ENCODE assay signal across 9 mouse cellular contexts in the genomic region with DNA sequence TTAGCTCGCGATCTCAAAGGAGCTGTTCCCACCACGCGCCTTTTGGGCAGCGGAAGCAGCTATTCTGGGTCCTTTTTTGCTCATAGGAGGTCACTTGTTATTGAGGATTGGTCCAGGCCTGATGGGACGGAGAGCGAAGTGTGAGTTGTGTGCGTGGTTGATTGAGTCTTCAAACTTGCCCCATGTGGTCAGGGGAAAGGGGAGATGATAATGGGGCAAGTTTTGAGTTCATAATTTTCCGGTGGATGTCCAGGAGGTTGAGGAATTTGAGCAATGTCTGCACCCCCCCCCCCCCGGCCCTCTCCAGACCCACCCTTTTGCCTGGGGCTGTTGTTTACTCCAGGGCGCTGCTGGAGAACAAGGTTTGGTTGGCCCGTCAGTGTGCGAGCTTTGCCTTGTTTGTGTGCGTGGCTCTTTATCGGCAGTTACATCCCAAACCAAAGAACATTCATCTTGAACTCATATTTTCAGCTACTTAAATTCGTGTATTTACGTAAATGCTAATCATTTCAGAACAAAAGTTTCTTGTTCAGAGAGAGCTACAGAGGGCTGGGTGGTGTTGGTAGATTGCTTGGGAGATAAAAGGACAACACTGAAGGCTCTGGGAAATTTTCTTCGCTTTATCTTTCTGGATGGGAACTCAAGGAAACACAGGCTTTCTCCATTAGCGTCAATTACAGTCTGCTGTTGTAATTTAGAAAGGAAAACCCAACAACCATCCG. TPM values are rescaled to one million over a fixed set of nuclear protein-coding genes. Genes with fewer than 3 reads are reported as not detected.
A peak's percentile ranks its signal among the peaks of the same experiment; 100 is the strongest.
DNase-seq lines count a peak whose midpoint lies in the region; ATAC-seq and TF ChIP-seq lines count a peak whose summit lies in the region.
"Had no signal": no experiment of that assay in that cellular context is flagged by ENCODE, and none has a peak within 500 bp of the region (broad histone marks: within the 10 kb centered on the region; RNA-seq: fewer than 3 reads in every experiment).

No protein-coding gene starts in this region.

- H3K9me3 ChIP-seq in heart, embryonic 14.5 days (ENCODE audit: control insufficient read depth, low read length), result no peaks in the 10 kb centered on the region
- no peaks in the 10 kb centered on the region for H3K9me3 ChIP-seq in forebrain, embryonic 15.5 days
- no peaks in the 10 kb centered on the region for H3K9me3 ChIP-seq in liver, embryonic 11.5 days (ENCODE audit: control insufficient read depth, low read length)

- H3K36me3 ChIP-seq in heart, embryonic 14.5 days (ENCODE audit: control insufficient read depth, insufficient read depth, low read length), result peaks cover 45% of the 10 kb centered on the region
- peaks cover 34% of the 10 kb centered on the region for H3K36me3 ChIP-seq in forebrain, embryonic 15.5 days
- peaks cover 36% of the 10 kb centered on the region for H3K36me3 ChIP-seq in liver, embryonic 11.5 days (ENCODE audit: control insufficient read depth, insufficient read depth, low read length)
- H3K36me3 ChIP-seq in small intestine, adult 2 months (ENCODE audit: control insufficient read depth, insufficient read depth, low read length), result peaks cover 35% of the 10 kb centered on the region

- peak overlapping the region; percentile 94 for H3K9ac ChIP-seq in heart, embryonic 14.5 days (ENCODE audit: low read length)
- peak overlapping the region; percentile 96 for H3K9ac ChIP-seq in forebrain, embryonic 15.5 days (replicated peaks)
- peak overlapping the region; percentile 99 for H3K9ac ChIP-seq in liver, embryonic 11.5 days (ENCODE audit: low read depth, low read length)

- peak overlapping the region; percentile 83 to 94 for H3K4me3 ChIP-seq in heart, embryonic 14.5 days (ENCODE audit: control insufficient read depth in 1 of 2, insufficient read depth in 1 of 2, low read depth in 1 of 2, low read length in 2 of 2)
- H3K4me3 ChIP-seq in forebrain, embryonic 15.5 days, result peak overlapping the region; percentile 80
- peak overlapping the region; percentile 97 for H3K4me3 ChIP-seq in liver, embryonic 11.5 days (ENCODE audit: low read depth, low read length)
- H3K4me3 ChIP-seq in small intestine, adult 2 months (ENCODE audit: low read depth, low read length), result peak overlapping the region; percentile 90

- ATAC-seq in heart, embryonic 14.5 days (ENCODE audit: insufficient number of reproducible peaks, insufficient read depth, low FRiP score, low read depth), result peak; percentile 1; the same call in 1 of the 2 replicates
- no peak; the same call in 1 of the 2 replicates for ATAC-seq in forebrain, embryonic 15.5 days (replicated peaks)
- peak; percentile 44; the same call in 1 of the 2 replicates for ATAC-seq in liver, embryonic 11.5 days (replicated peaks; ENCODE audit: low FRiP score)

- no peak for TF ChIP-seq CTCF in small intestine, adult 2 months (IDR thresholded peaks at IDR 0.05; ENCODE audit: extremely low read depth, insufficient read length, insufficient replicate concordance, low read depth, low read length)

- H3K4me1 ChIP-seq in heart, embryonic 14.5 days (ENCODE audit: control insufficient read depth in 2 of 2, insufficient read depth in 2 of 2, low read length in 2 of 2), result peaks cover 16 to 39% of the 10 kb centered on the region in 2 experiments
- peaks cover 36% of the 10 kb centered on the region for H3K4me1 ChIP-seq in forebrain, embryonic 15.5 days
- peaks cover 35% of the 10 kb centered on the region for H3K4me1 ChIP-seq in liver, embryonic 11.5 days (replicated peaks; ENCODE audit: control insufficient read depth, insufficient read depth, low read length)
- H3K4me1 ChIP-seq in small intestine, adult 2 months (ENCODE audit: control insufficient read depth, insufficient read depth, insufficient read length, low read length), result peaks cover 10% of the 10 kb centered on the region

- H3K27me3 ChIP-seq in heart, embryonic 14.5 days (ENCODE audit: control insufficient read depth, insufficient read depth, low read length), result no peaks in the 10 kb centered on the region
- no peaks in the 10 kb centered on the region for H3K27me3 ChIP-seq in forebrain, embryonic 15.5 days
- no peaks in the 10 kb centered on the region for H3K27me3 ChIP-seq in liver, embryonic 11.5 days (replicated peaks; ENCODE audit: control insufficient read depth, insufficient read depth, low read length)
- H3K27me3 ChIP-seq in small intestine, adult 2 months (ENCODE audit: control insufficient read depth, insufficient read depth, low read length), result no peaks in the 10 kb centered on the region

- WGBS in heart, embryonic 14.5 days, result 4% methylated on average over 20 of the region's 20 CpGs
- 8% methylated on average over 20 of the region's 20 CpGs for WGBS in forebrain, embryonic 15.5 days
- 4% methylated on average over 20 of the region's 20 CpGs for whole genome bisulfite sequencing in liver, embryonic 11.5 days
- WGBS in small intestine, adult 2 months, result 3% methylated on average over 20 of the region's 20 CpGs

- TF ChIP-seq POLR2A in small intestine, adult 2 months (IDR thresholded peaks at IDR 0.05; ENCODE audit: low read depth, low read length), result no peak

- H3K27ac ChIP-seq in heart, embryonic 14.5 days (replicated peaks in 1 of 2; ENCODE audit: control insufficient read depth in 1 of 2, insufficient read depth in 1 of 2, low read depth in 2 of 2, low read length in 2 of 2), result peak overlapping the region; percentile 76 to 91
- H3K27ac ChIP-seq in forebrain, embryonic 15.5 days (replicated peaks), result peak overlapping the region; percentile 95
- peak overlapping the region; percentile 83 for H3K27ac ChIP-seq in liver, embryonic 11.5 days (ENCODE audit: low read depth, low read length)
- H3K27ac ChIP-seq in small intestine, adult 2 months (ENCODE audit: insufficient read depth, low read depth, low read length), result peak overlapping the region; percentile 73

- DNase-seq in heart, postnatal 4 days, result no peak
- peak; percentile 27 for DNase-seq in MN1 (ENCODE audit: low spot score)
- DNase-seq in liver, embryonic 11.5 days (ENCODE audit: low spot score), result no peak
- DNase-seq in ovary, adult 18-20 months (ENCODE audit: low spot score), result no peak
- no peak for DNase-seq in spleen, adult 12 weeks (ENCODE audit: low spot score)

- peak overlapping the region; percentile 81 for H3K4me2 ChIP-seq in heart, embryonic 14.5 days (ENCODE audit: low read length)
- H3K4me2 ChIP-seq in forebrain, embryonic 15.5 days (replicated peaks), result peak overlapping the region; percentile 76
- peak overlapping the region; percentile 84 for H3K4me2 ChIP-seq in liver, embryonic 11.5 days

RNA-seq across cellular contexts. Expression of a gene that starts 0.6 kb away (rescaled TPM):
- 8.6 and 11.2 TPM in 2 replicates for polyA plus RNA-seq in heart, embryonic 14.5 days (2014; fragmentation: Nextera tagmentation; extraction: Ambion mirVana)
- 10 to 100 TPM; 13.3 to 13.6 TPM for total RNA-seq in heart, postnatal 4 days (2021)
- polyA plus RNA-seq in forebrain, embryonic 15.5 days (2015; fragmentation: Nextera tagmentation; extraction: Ambion mirVana), result 23.8 and 24.0 TPM in 2 replicates
- polyA plus RNA-seq in liver, embryonic 11.5 days (2014; fragmentation: Nextera tagmentation; extraction: Ambion mirVana), result 16.1 and 16.2 TPM in 2 replicates
- 124 and 224 TPM in 2 replicates for polyA plus RNA-seq in small intestine, adult 2 months (2012; rRNA removed)

RNA-seq across cellular contexts. Expression of a gene that starts 0.9 kb away (rescaled TPM):
- polyA plus RNA-seq in heart, embryonic 14.5 days (2014; fragmentation: Nextera tagmentation; extraction: Ambion mirVana), result 251 and 258 TPM in 2 replicates
- total RNA-seq in heart, postnatal 4 days (2021), result 100 to 1,000 TPM; 269 to 282 TPM
- 264 and 270 TPM in 2 replicates for polyA plus RNA-seq in forebrain, embryonic 15.5 days (2015; fragmentation: Nextera tagmentation; extraction: Ambion mirVana)
- polyA plus RNA-seq in liver, embryonic 11.5 days (2014; fragmentation: Nextera tagmentation; extraction: Ambion mirVana), result 311 and 347 TPM in 2 replicates
- 37.7 and 57.2 TPM in 2 replicates for polyA plus RNA-seq in small intestine, adult 2 months (2012; rRNA removed)

RNA-seq across cellular contexts. Expression of a gene that starts 28.0 kb away (rescaled TPM):
- 0.36 and 0.51 TPM in 2 replicates for polyA plus RNA-seq in heart, embryonic 14.5 days (2014; fragmentation: Nextera tagmentation; extraction: Ambion mirVana)
- under 1 TPM; 0.38 to 0.47 TPM for total RNA-seq in heart, postnatal 4 days (2021)
- polyA plus RNA-seq in forebrain, embryonic 15.5 days (2015; fragmentation: Nextera tagmentation; extraction: Ambion mirVana), result 0.38 and 0.39 TPM in 2 replicates
- 7.8 and 10.4 TPM in 2 replicates for polyA plus RNA-seq in liver, embryonic 11.5 days (2014; fragmentation: Nextera tagmentation; extraction: Ambion mirVana)
- 5.5 and 11.3 TPM in 2 replicates for polyA plus RNA-seq in small intestine, adult 2 months (2012; rRNA removed)
- total RNA-seq: common myeloid progenitor, adult 5-6 weeks had no signal

RNA-seq across cellular contexts. Expression of a gene that starts 28.9 kb away (rescaled TPM):
- 26.5 and 27.6 TPM in 2 replicates for polyA plus RNA-seq in heart, embryonic 14.5 days (2014; fragmentation: Nextera tagmentation; extraction: Ambion mirVana)
- total RNA-seq in heart, postnatal 4 days (2021), result 1 to 10 TPM; 6.1 to 7.7 TPM
- 39.0 and 40.5 TPM in 2 replicates for polyA plus RNA-seq in forebrain, embryonic 15.5 days (2015; fragmentation: Nextera tagmentation; extraction: Ambion mirVana)
- 32.6 and 33.3 TPM in 2 replicates for polyA plus RNA-seq in liver, embryonic 11.5 days (2014; fragmentation: Nextera tagmentation; extraction: Ambion mirVana)
- 3.1 and 3.4 TPM in 2 replicates for polyA plus RNA-seq in small intestine, adult 2 months (2012; rRNA removed)

RNA-seq across cellular contexts. Expression of a gene that starts 29.1 kb away (rescaled TPM):
- polyA plus RNA-seq in heart, embryonic 14.5 days (2014; fragmentation: Nextera tagmentation; extraction: Ambion mirVana), result 19.2 and 19.9 TPM in 2 replicates
- 10 to 100 TPM in 1 of 2 experiments, 1 to 10 TPM in 1; 8.1 to 11.3 TPM for total RNA-seq in heart, postnatal 4 days (2021)
- 18.8 and 21.3 TPM in 2 replicates for polyA plus RNA-seq in forebrain, embryonic 15.5 days (2015; fragmentation: Nextera tagmentation; extraction: Ambion mirVana)
- polyA plus RNA-seq in liver, embryonic 11.5 days (2014; fragmentation: Nextera tagmentation; extraction: Ambion mirVana), result 14.9 and 18.5 TPM in 2 replicates
- polyA plus RNA-seq in small intestine, adult 2 months (2012; rRNA removed), result 18.1 and 31.6 TPM in 2 replicates
